Mouse (Mus musculus): ENCODE data around the gene Kdm3a. TPM values are rescaled to one million over a fixed set of nuclear protein-coding genes. Genes with fewer than 3 reads are reported as not detected.
A peak's percentile ranks its signal among the peaks of the same experiment; 100 is the strongest.

Gene Kdm3a
- total RNA-seq, 1 experiment from 2014 or later: 41.7 TPM

- ATAC-seq (replicated peaks in 1 of 2; ENCODE audit: insufficient read depth in 1 of 2, low FRiP score in 2 of 2, low TSS enrichment in 1 of 2, low read depth in 1 of 2, poor library complexity in 2 of 2, severe bottlenecking in 2 of 2): no peak
These were observed 25.0 kb downstream of the Kdm3a start for GRCm38 (mm10) chr6:71607756-71608155.

GRCm38 (mm10) chr6:71590154-71590553 lies 42.6 kb downstream of the Kdm3a start:
- no peak for ATAC-seq (replicated peaks in 1 of 2; ENCODE audit: insufficient read depth in 1 of 2, low FRiP score in 2 of 2, low TSS enrichment in 1 of 2, low read depth in 1 of 2, poor library complexity in 2 of 2, severe bottlenecking in 2 of 2)

- no peak for ATAC-seq (replicated peaks in 1 of 2; ENCODE audit: insufficient read depth in 1 of 2, low FRiP score in 2 of 2, low TSS enrichment in 1 of 2, low read depth in 1 of 2, poor library complexity in 2 of 2, severe bottlenecking in 2 of 2)
These were observed 43.4 kb downstream of the Kdm3a start for GRCm38 (mm10) chr6:71589401-71589800.

GRCm38 (mm10) chr6:71583198-71583597 lies 49.6 kb downstream of the Kdm3a start:
- ATAC-seq (replicated peaks in 1 of 2; ENCODE audit: insufficient read depth in 1 of 2, low FRiP score in 2 of 2, low TSS enrichment in 1 of 2, low read depth in 1 of 2, poor library complexity in 2 of 2, severe bottlenecking in 2 of 2): no peak

- ATAC-seq (replicated peaks in 1 of 2; ENCODE audit: insufficient read depth in 1 of 2, low FRiP score in 2 of 2, low TSS enrichment in 1 of 2, low read depth in 1 of 2, poor library complexity in 2 of 2, severe bottlenecking in 2 of 2): no peak
These were observed 53.3 kb downstream of the Kdm3a start for GRCm38 (mm10) chr6:71579478-71579877.

GRCm38 (mm10) chr6:71575359-71575758 lies 57.4 kb downstream of the Kdm3a start:
- no peak for ATAC-seq (replicated peaks in 1 of 2; ENCODE audit: insufficient read depth in 1 of 2, low FRiP score in 2 of 2, low TSS enrichment in 1 of 2, low read depth in 1 of 2, poor library complexity in 2 of 2, severe bottlenecking in 2 of 2)

- ATAC-seq (replicated peaks in 1 of 2; ENCODE audit: insufficient read depth in 1 of 2, low FRiP score in 2 of 2, low TSS enrichment in 1 of 2, low read depth in 1 of 2, poor library complexity in 2 of 2, severe bottlenecking in 2 of 2): no peak
These were observed 63.8 kb downstream of the Kdm3a start for GRCm38 (mm10) chr6:71569025-71569424.

- no peak for ATAC-seq (replicated peaks in 1 of 2; ENCODE audit: insufficient read depth in 1 of 2, low FRiP score in 2 of 2, low TSS enrichment in 1 of 2, low read depth in 1 of 2, poor library complexity in 2 of 2, severe bottlenecking in 2 of 2)
These were observed 64.2 kb downstream of the Kdm3a start for GRCm38 (mm10) chr6:71568616-71569015.

GRCm38 (mm10) chr6:71556826-71557225 lies 76.0 kb downstream of the Kdm3a start:
- no peak for ATAC-seq (replicated peaks in 1 of 2; ENCODE audit: insufficient read depth in 1 of 2, low FRiP score in 2 of 2, low TSS enrichment in 1 of 2, low read depth in 1 of 2, poor library complexity in 2 of 2, severe bottlenecking in 2 of 2)

GRCm38 (mm10) chr6:71555507-71555951 lies 77.3 kb downstream of the Kdm3a start:
- ATAC-seq (replicated peaks in 1 of 2; ENCODE audit: insufficient read depth in 1 of 2, low FRiP score in 2 of 2, low TSS enrichment in 1 of 2, low read depth in 1 of 2, poor library complexity in 2 of 2, severe bottlenecking in 2 of 2): no peak

GRCm38 (mm10) chr6:71543686-71544499 lies 88.9 kb downstream of the Kdm3a start, which contains the start of gene Chmp3:
Gene Chmp3, plus strand, starts transcription at chr6:71543797.
- peak; percentile 93 to 95 for ATAC-seq (replicated peaks in 1 of 2; ENCODE audit: insufficient read depth in 1 of 2, low FRiP score in 2 of 2, low TSS enrichment in 1 of 2, low read depth in 1 of 2, poor library complexity in 2 of 2, severe bottlenecking in 2 of 2)

Other genes starting within 250 kb of the Kdm3a start
- 91.1 and 97.1 TPM in 2 replicates for gene Rmnd5a, start 192.4 kb downstream of the Kdm3a start, total RNA-seq (2017)
- gene Rnf103, start 139.1 kb downstream of the Kdm3a start, total RNA-seq (2017): 22.3 and 25.9 TPM in 2 replicates
- gene Chmp3, start 89.2 kb downstream of the Kdm3a start, total RNA-seq (2017): 105 and 112 TPM in 2 replicates
- 0.06 TPM in 1 of 2 replicates, not detected in the other for gene Reep1, start 74.6 kb upstream of the Kdm3a start, total RNA-seq (2017)
- 14.8 and 39.6 TPM in 2 replicates for gene Mrpl35, start 194.0 kb upstream of the Kdm3a start, total RNA-seq (2017)
- gene Immt, start 198.3 kb upstream of the Kdm3a start, total RNA-seq (2017): 104 and 121 TPM in 2 replicates